Mouse (Mus musculus) stomach, postnatal 0 days (tissue): ENCODE results near the gene Kctd21.

Experiments used
- CTCF ChIP-seq: IDR thresholded peaks from 2 replicates; pipeline ENCODE4 v1.5.1; 2016; ENCODE audit warnings: antibody characterized with exemption, low read depth, mild to moderate bottlenecking, moderate library complexity
- EP300 ChIP-seq: optimal IDR thresholded peaks from 2 replicates; pipeline ENCODE3; 2016; ENCODE audit warnings: antibody characterized with exemption

- no peak for TF ChIP-seq CTCF
- TF ChIP-seq EP300: no peak
Measured at GRCm38 (mm10) chr7:97342961-97343360, 10.8 kb downstream of the Kctd21 start.
